Mouse (Mus musculus): Measurements from ENCODE around the gene Prr22.

- TF ChIP-seq CTCF (IDR thresholded peaks at IDR 0.05; ENCODE audit: extremely low read depth, insufficient read depth, insufficient read length, insufficient replicate concordance) (no peak), POLR2A (IDR thresholded peaks at IDR 0.05; ENCODE audit: low read depth, low read length) (no peak)
These were observed 16.6 kb upstream of the Prr22 start for GRCm38 (mm10) chr17:56753452-56753851.

All from spleen, adult 2 months (tissue).